Mouse (Mus musculus): ENCODE measurements around the gene Sycp2. TPM values are rescaled to one million over a fixed set of nuclear protein-coding genes. Genes with fewer than 3 reads are reported as not detected.

Gene Sycp2
- polyA plus RNA-seq, 1 experiment from 2014 or later, result 0.11 TPM

GRCm38 (mm10) chr2:178327466-178328040 lies 79.9 kb downstream of the Sycp2 start:
- 0 out of 2 replicates have a peak overlapping the region, but pooled peaks have one; percentile 16 for H3K27ac ChIP-seq (ENCODE audit: poor library complexity, severe bottlenecking)
- 10% methylated on average over 12 of the region's 12 CpGs for WGBS
- H3K4me1 ChIP-seq (replicated peaks), result peaks cover 29% of the 10 kb centered on the region
- H3K36me3 ChIP-seq, result no peaks in the 10 kb centered on the region
- H3K4me3 ChIP-seq, result peak overlapping the region; percentile 27
- H3K27me3 ChIP-seq (replicated peaks), result no peaks in the 10 kb centered on the region
- peak; percentile 79 for ATAC-seq (ENCODE audit: insufficient number of reproducible peaks, low FRiP score)
- H3K9ac ChIP-seq, result peak overlapping the region; percentile 43
- no peaks in the 10 kb centered on the region for H3K9me3 ChIP-seq (replicated peaks)
- peak overlapping the region; percentile 59 for H3K4me2 ChIP-seq

GRCm38 (mm10) chr2:178326750-178327465 lies 80.6 kb downstream of the Sycp2 start:
- Histone ChIP-seq H3K27ac (ENCODE audit: poor library complexity, severe bottlenecking) (peak overlapping the region; percentile 58), H3K27me3 (replicated peaks) (no peaks in the 10 kb centered on the region), H3K4me1 (replicated peaks) (peaks cover 29% of the 10 kb centered on the region), H3K36me3 (no peaks in the 10 kb centered on the region), H3K4me3 (peak overlapping the region; percentile 22; the same call in 1 of the 2 replicates), H3K9ac (0 out of 2 replicates have a peak overlapping the region, but pooled peaks have one; percentile 22), H3K9me3 (replicated peaks) (no peaks in the 10 kb centered on the region), H3K4me2 (peak overlapping the region; percentile 59)
- 18% methylated on average over 5 of the region's 5 CpGs for WGBS
- ATAC-seq (ENCODE audit: insufficient number of reproducible peaks, low FRiP score), result no peak

DNA sequence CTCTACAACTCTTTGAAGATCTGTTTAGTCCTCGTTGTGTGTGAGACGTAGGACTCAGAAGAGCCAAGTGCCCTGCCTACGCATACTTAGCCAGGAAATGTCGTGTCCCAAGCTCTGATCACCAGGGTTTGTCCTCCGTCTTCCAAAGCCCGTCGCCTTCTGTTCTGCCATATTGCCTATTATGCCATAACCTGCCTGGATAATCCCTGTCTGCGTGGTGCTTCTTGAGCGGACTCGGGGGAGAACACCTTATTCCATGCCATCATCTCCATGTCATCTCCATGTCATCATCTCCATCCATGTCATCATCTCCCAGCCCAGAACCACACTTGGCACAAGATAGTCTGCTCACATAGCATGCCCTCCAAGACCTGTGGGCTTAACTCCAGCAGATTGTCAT lies 81.4 kb downstream of the Sycp2 start:
- Histone ChIP-seq H3K9ac (no peak overlapping the region), H3K27me3 (replicated peaks) (no peaks in the 10 kb centered on the region), H3K4me1 (replicated peaks) (peaks cover 34% of the 10 kb centered on the region), H3K9me3 (replicated peaks) (no peaks in the 10 kb centered on the region), H3K4me2 (no peak overlapping the region), H3K36me3 (no peaks in the 10 kb centered on the region), H3K27ac (ENCODE audit: poor library complexity, severe bottlenecking) (no peak overlapping the region), H3K4me3 (no peak overlapping the region)
- 84% methylated on average over 10 of the region's 10 CpGs for WGBS
- ATAC-seq (ENCODE audit: insufficient number of reproducible peaks, low FRiP score), result no peak

DNA sequence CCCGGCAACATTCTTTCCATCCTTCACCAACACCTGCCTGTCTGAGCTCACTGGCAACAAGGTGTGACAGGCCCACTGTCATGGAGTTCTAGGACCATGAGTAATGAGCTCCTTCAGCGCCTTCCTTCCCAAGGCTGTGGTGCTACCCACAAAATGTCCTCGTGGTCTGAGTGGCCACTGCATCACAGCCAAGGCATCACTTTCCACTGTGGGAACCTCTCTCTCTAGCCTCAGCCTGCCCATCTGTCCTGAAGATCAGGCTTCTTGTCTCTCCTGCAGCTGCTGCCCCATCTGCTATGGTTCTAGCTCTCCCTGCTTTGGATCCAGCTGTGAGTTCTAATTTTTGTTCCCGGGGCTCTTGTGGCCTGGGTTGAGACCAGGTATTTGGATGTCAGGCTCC lies 82.7 kb downstream of the Sycp2 start:
- no peak overlapping the region for H3K27ac ChIP-seq (ENCODE audit: poor library complexity, severe bottlenecking)
- no peak overlapping the region for H3K4me3 ChIP-seq
- peaks cover 1% of the 10 kb centered on the region; the same call in 1 of the 2 replicates for H3K27me3 ChIP-seq (replicated peaks)
- WGBS, result 76% methylated on average over 4 of the region's 4 CpGs
- H3K4me2 ChIP-seq, result no peak overlapping the region
- no peak overlapping the region for H3K9ac ChIP-seq
- ATAC-seq (ENCODE audit: insufficient number of reproducible peaks, low FRiP score), result no peak
- no peaks in the 10 kb centered on the region for H3K36me3 ChIP-seq
- no peaks in the 10 kb centered on the region for H3K9me3 ChIP-seq (replicated peaks)
- H3K4me1 ChIP-seq (replicated peaks), result peaks cover 33% of the 10 kb centered on the region

- Histone ChIP-seq H3K27me3 (replicated peaks) (peaks cover 5% of the 10 kb centered on the region; the same call in 1 of the 2 replicates), H3K4me3 (no peak overlapping the region), H3K9ac (no peak overlapping the region), H3K27ac (ENCODE audit: poor library complexity, severe bottlenecking) (no peak overlapping the region), H3K9me3 (replicated peaks) (no peaks in the 10 kb centered on the region), H3K4me2 (no peak overlapping the region), H3K4me1 (replicated peaks) (peaks cover 28% of the 10 kb centered on the region), H3K36me3 (no peaks in the 10 kb centered on the region)
- no peak for ATAC-seq (ENCODE audit: insufficient number of reproducible peaks, low FRiP score)
- WGBS, result 84% methylated on average over 3 of the region's 3 CpGs
These were observed 83.1 kb downstream of the Sycp2 start for GRCm38 (mm10) chr2:178324410-178324809.

DNA sequence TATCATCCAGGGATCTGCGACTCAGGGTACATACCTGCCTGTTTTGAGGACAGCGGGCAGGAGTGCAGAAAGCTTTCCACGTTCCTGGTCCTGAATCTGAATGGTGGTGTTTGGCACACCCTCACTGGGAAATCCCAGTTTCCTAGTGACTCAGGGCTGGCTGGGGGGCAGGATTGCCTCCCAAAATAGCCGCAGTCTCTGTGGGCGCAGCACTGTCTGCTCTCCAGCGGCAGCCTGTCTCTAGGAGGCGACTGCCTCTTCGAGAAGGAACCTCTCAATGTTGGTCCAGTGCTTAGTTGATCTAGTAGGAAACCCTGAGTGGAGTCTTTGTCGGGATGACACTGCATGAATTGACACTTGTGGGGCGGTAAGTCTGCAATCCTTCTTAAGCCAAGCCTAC lies 86.2 kb downstream of the Sycp2 start:
- Histone ChIP-seq H3K4me1 (replicated peaks) (peaks cover 4% of the 10 kb centered on the region), H3K9ac (no peak overlapping the region), H3K9me3 (replicated peaks) (no peaks in the 10 kb centered on the region), H3K4me2 (no peak overlapping the region), H3K27ac (ENCODE audit: poor library complexity, severe bottlenecking) (no peak overlapping the region), H3K36me3 (no peaks in the 10 kb centered on the region), H3K4me3 (no peak overlapping the region), H3K27me3 (replicated peaks) (peaks cover 6% of the 10 kb centered on the region; the same call in 1 of the 2 replicates)
- WGBS, result 61% methylated on average over 10 of the region's 10 CpGs
- ATAC-seq (ENCODE audit: insufficient number of reproducible peaks, low FRiP score), result no peak

GRCm38 (mm10) chr2:178319766-178320165 lies 87.7 kb downstream of the Sycp2 start:
- no peak overlapping the region for H3K4me3 ChIP-seq
- H3K9me3 ChIP-seq (replicated peaks), result no peaks in the 10 kb centered on the region
- no peak for ATAC-seq (ENCODE audit: insufficient number of reproducible peaks, low FRiP score)
- no peak overlapping the region for H3K4me2 ChIP-seq
- no peak overlapping the region for H3K27ac ChIP-seq (ENCODE audit: poor library complexity, severe bottlenecking)
- peaks cover 4% of the 10 kb centered on the region for H3K4me1 ChIP-seq (replicated peaks)
- H3K27me3 ChIP-seq (replicated peaks), result peaks cover 6% of the 10 kb centered on the region; the same call in 1 of the 2 replicates
- no peak overlapping the region for H3K9ac ChIP-seq
- 67% methylated on average over 7 of the region's 7 CpGs for WGBS
- H3K36me3 ChIP-seq, result no peaks in the 10 kb centered on the region

- WGBS, result 76% methylated on average over 1 of the region's 1 CpGs
These were observed 91.2 kb downstream of the Sycp2 start for GRCm38 (mm10) chr2:178316281-178316680.

DNA sequence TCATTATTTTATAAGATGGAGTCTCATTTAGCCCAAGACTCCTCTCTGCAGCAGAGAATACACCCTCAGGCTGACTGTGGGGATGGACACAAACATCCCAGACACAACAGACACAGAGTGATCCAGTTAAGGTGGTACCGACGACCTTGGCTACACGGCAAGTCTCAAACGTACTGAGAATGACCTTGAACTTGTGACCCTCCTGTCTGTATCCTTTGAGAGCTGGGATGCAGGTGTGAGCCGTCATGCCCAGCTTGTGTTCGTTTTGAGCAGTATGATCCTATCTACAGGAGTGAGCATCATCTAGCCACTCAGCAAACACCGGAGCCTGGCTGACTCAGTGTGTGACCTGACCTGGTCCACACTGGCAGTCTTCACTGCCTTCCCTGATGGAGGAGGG lies 93.9 kb downstream of the Sycp2 start:
- Histone ChIP-seq H3K9me3 (replicated peaks) (no peaks in the 10 kb centered on the region), H3K9ac (no peak overlapping the region), H3K4me1 (replicated peaks) (no peaks in the 10 kb centered on the region), H3K4me2 (no peak overlapping the region), H3K27me3 (replicated peaks) (0 out of 2 replicates have a peak, but pooled peaks cover 3% of the 10 kb centered on the region), H3K4me3 (no peak overlapping the region), H3K27ac (ENCODE audit: poor library complexity, severe bottlenecking) (no peak overlapping the region), H3K36me3 (no peaks in the 10 kb centered on the region)
- WGBS, result 70% methylated on average over 7 of the region's 7 CpGs
- no peak for ATAC-seq (ENCODE audit: insufficient number of reproducible peaks, low FRiP score)

More at GRCm38 (mm10) chr2:178316281-178316680, 91.2 kb downstream of the Sycp2 start:
- no peak overlapping the region for H3K9ac ChIP-seq
- H3K4me1 ChIP-seq (replicated peaks), result peaks cover 1% of the 10 kb centered on the region
- H3K4me3 ChIP-seq, result no peak overlapping the region
- H3K27me3 ChIP-seq (replicated peaks), result peaks cover 6% of the 10 kb centered on the region; the same call in 1 of the 2 replicates
- H3K4me2 ChIP-seq, result no peak overlapping the region
- ATAC-seq (ENCODE audit: insufficient number of reproducible peaks, low FRiP score), result no peak
- no peaks in the 10 kb centered on the region for H3K9me3 ChIP-seq (replicated peaks)
- H3K36me3 ChIP-seq, result no peaks in the 10 kb centered on the region
- H3K27ac ChIP-seq (ENCODE audit: poor library complexity, severe bottlenecking), result no peak overlapping the region

GRCm38 (mm10) chr2:178304669-178305068 lies 102.8 kb downstream of the Sycp2 start:
- WGBS, result 57% methylated on average over 6 of the region's 6 CpGs
- ATAC-seq (ENCODE audit: insufficient number of reproducible peaks, low FRiP score), result no peak

DNA sequence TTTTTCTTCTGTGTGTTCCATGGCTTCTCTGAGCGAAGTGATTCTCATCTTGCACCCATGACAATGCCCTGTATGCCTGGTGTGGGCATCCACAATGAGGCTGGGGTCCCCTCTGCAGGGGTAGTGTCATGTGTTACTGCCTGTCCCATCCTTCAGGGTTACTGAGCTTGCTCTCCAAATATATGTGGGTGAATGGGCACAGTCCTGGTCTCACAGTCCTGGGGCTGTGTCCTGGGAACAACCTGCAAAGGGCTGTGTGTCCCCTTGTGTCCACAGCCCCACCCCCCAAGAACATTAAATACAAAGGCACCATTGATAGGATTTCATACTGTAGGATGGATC lies 103.3 kb downstream of the Sycp2 start:
- H3K9me3 ChIP-seq (replicated peaks), result no peaks in the 10 kb centered on the region
- H3K4me3 ChIP-seq, result no peak overlapping the region
- ATAC-seq (ENCODE audit: insufficient number of reproducible peaks, low FRiP score), result no peak
- H3K9ac ChIP-seq, result no peak overlapping the region
- H3K4me1 ChIP-seq (replicated peaks), result no peaks in the 10 kb centered on the region
- 45% methylated on average over 1 of the region's 1 CpGs for WGBS
- H3K36me3 ChIP-seq, result no peaks in the 10 kb centered on the region
- no peak overlapping the region for H3K4me2 ChIP-seq
- no peak overlapping the region for H3K27ac ChIP-seq (ENCODE audit: poor library complexity, severe bottlenecking)
- peaks cover 20% of the 10 kb centered on the region for H3K27me3 ChIP-seq (replicated peaks)

More at GRCm38 (mm10) chr2:178304669-178305068, 102.8 kb downstream of the Sycp2 start:
- no peaks in the 10 kb centered on the region for H3K9me3 ChIP-seq (replicated peaks)
- no peak overlapping the region for H3K9ac ChIP-seq
- H3K27me3 ChIP-seq (replicated peaks), result peaks cover 20% of the 10 kb centered on the region
- no peaks in the 10 kb centered on the region for H3K4me1 ChIP-seq (replicated peaks)
- H3K4me2 ChIP-seq, result no peak overlapping the region
- no peak overlapping the region for H3K27ac ChIP-seq (ENCODE audit: poor library complexity, severe bottlenecking)
- no peaks in the 10 kb centered on the region for H3K36me3 ChIP-seq
- no peak overlapping the region for H3K4me3 ChIP-seq
